Mouse (Mus musculus): ENCODE results near the gene Stab2. TPM values are rescaled to one million over a fixed set of nuclear protein-coding genes. Genes with fewer than 3 reads are reported as not detected.
A peak's percentile ranks its signal among the peaks of the same experiment; 100 is the strongest.

Stab2 gene
- polyA plus RNA-seq, 1 experiment from 2014 or later = 0.53 TPM

DNA sequence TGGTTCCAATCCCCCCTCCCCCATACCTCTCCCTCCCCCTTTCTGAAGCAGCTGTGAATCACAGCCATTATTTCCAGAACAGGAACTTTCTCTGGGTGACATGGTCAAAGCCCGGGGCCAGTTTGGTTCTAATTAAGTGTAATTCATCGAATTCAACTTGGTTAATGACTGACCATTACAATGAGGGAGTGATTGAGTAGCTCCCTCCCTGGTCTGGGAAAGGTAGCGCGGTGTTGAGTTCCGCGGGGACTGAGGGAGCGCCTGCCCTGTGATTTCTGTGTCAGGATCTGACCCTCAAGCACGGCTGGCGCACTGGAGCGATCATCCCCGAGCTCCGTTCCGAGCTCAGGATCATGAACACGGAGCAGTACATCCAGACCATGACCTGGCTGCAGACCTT lies 183.0 kb downstream of the Stab2 start:
- H3K4me3 ChIP-seq = no peak overlapping the region
- H3K9me3 ChIP-seq = no peaks in the 10 kb centered on the region
- peaks cover 76% of the 10 kb centered on the region for H3K36me3 ChIP-seq
- H3K4me1 ChIP-seq = peaks cover 21% of the 10 kb centered on the region
- WGBS = 85% methylated on average over 14 of the region's 14 CpGs
- no peak for ATAC-seq (ENCODE audit: extremely low read depth, insufficient number of reproducible peaks, low FRiP score, low TSS enrichment)
- H3K27ac ChIP-seq (replicated peaks) = no peak overlapping the region
- H3K27me3 ChIP-seq (replicated peaks) = no peaks in the 10 kb centered on the region
- H3K4me2 ChIP-seq = no peak overlapping the region
- no peak overlapping the region for H3K9ac ChIP-seq

- Histone ChIP-seq H3K27ac (replicated peaks) (no peak overlapping the region), H3K9ac (no peak overlapping the region), H3K4me1 (peaks cover 29% of the 10 kb centered on the region), H3K9me3 (no peaks in the 10 kb centered on the region), H3K4me3 (no peak overlapping the region), H3K27me3 (replicated peaks) (no peaks in the 10 kb centered on the region), H3K36me3 (peaks cover 68% of the 10 kb centered on the region), H3K4me2 (no peak overlapping the region)
- WGBS = 80% methylated on average over 6 of the region's 6 CpGs
- no peak for ATAC-seq (ENCODE audit: extremely low read depth, insufficient number of reproducible peaks, low FRiP score, low TSS enrichment)
Observed at GRCm38 (mm10) chr10:86824093-86824492, 183.7 kb downstream of the Stab2 start.

DNA sequence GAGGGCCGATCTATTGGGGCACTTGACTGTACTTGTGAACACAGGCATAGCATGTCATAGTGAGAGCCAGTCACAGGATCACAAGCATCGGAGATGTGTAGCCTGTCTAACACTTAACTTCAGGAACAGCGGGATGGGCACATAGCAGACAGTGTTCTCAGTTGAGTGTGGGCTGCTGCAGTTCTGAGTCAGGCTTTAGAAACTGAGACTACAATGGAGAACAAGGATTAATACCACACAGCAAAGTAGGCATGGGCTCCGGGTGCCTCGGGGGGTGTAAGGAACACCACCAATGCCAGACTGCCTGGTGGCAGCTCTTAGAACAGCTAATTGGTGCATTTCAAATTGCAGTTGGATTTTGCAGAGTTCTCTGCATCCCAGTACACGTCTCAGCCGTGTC lies 186.8 kb downstream of the Stab2 start:
- Histone ChIP-seq H3K4me2 (no peak overlapping the region), H3K9me3 (no peaks in the 10 kb centered on the region), H3K4me1 (peaks cover 33% of the 10 kb centered on the region), H3K36me3 (peaks cover 61% of the 10 kb centered on the region), H3K9ac (no peak overlapping the region), H3K27ac (replicated peaks) (no peak overlapping the region), H3K4me3 (no peak overlapping the region), H3K27me3 (replicated peaks) (no peaks in the 10 kb centered on the region)
- ATAC-seq (ENCODE audit: extremely low read depth, insufficient number of reproducible peaks, low FRiP score, low TSS enrichment) = no peak
- WGBS = 92% methylated on average over 7 of the region's 7 CpGs

DNA sequence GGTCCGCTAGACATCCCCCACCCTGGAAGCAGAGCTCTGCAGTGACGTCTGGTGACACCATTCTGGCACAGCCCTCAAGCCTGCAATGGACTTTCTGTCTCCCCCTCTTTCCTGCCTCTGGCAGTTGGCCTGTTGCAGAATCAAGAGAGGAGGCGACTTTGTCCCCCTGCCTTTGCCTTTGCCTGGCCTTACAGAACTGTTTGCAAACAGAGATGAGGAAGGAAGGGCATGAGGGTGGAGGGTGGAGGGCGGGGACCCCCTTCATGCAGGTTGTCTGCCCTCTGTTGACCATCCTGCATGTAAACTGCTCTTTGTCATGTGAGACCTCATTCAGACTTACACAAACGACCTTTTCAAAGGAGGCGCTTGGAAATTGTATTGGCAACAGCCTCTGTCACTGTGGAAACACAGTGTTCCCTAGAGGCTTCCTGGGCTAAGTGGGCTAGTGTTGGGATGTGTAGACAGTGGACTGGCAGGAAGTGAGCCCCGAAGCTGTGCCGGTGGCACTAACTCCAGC lies 188.1 kb downstream of the Stab2 start:
- 38% methylated on average over 8 of the region's 8 CpGs for WGBS
- Histone ChIP-seq H3K4me2 (0 out of 2 replicates have a peak overlapping the region, but pooled peaks have one; percentile 2), H3K27me3 (replicated peaks) (no peaks in the 10 kb centered on the region), H3K36me3 (peaks cover 56% of the 10 kb centered on the region), H3K27ac (replicated peaks) (peak overlapping the region; percentile 77), H3K4me1 (peaks cover 36% of the 10 kb centered on the region), H3K4me3 (no peak overlapping the region), H3K9ac (0 out of 2 replicates have a peak overlapping the region, but pooled peaks have one; percentile 8), H3K9me3 (no peaks in the 10 kb centered on the region)
- no peak for ATAC-seq (ENCODE audit: extremely low read depth, insufficient number of reproducible peaks, low FRiP score, low TSS enrichment)

DNA sequence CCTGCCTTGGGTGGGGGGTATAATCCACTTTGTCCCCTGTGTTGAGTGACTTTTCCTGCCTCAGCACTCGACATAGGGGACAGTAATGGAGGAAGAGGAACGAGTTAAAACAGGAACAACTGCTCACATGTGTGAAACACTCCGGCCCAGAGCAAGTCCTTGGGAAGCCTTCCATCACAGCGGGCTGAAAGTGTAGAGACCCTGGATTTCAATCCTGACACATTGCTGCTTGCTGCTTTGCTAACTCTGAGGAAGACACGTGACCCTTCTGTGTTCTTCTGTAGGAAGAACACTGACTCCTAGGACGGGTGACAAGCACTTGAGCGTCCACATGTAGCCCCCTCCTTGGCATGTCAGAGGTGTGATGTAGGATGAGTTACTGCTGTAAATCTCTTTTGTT lies 192.7 kb downstream of the Stab2 start:
- no peak for ATAC-seq (ENCODE audit: extremely low read depth, insufficient number of reproducible peaks, low FRiP score, low TSS enrichment)
- Histone ChIP-seq H3K27ac (replicated peaks) (peak overlapping the region; percentile 66; the same call in 1 of the 2 replicates), H3K9me3 (no peaks in the 10 kb centered on the region), H3K4me1 (peaks cover 47% of the 10 kb centered on the region), H3K36me3 (peaks cover 23% of the 10 kb centered on the region), H3K9ac (no peak overlapping the region), H3K27me3 (replicated peaks) (no peaks in the 10 kb centered on the region), H3K4me2 (no peak overlapping the region), H3K4me3 (no peak overlapping the region)
- 71% methylated on average over 7 of the region's 7 CpGs for WGBS

GRCm38 (mm10) chr10:86814292-86815131 lies 193.3 kb downstream of the Stab2 start:
- Histone ChIP-seq H3K4me2 (no peak overlapping the region), H3K9me3 (no peaks in the 10 kb centered on the region), H3K9ac (0 out of 2 replicates have a peak overlapping the region, but pooled peaks have one; percentile 10), H3K36me3 (peaks cover 23% of the 10 kb centered on the region), H3K4me3 (no peak overlapping the region), H3K27me3 (replicated peaks) (no peaks in the 10 kb centered on the region), H3K4me1 (peaks cover 41% of the 10 kb centered on the region), H3K27ac (replicated peaks) (peak overlapping the region; percentile 66)
- 63% methylated on average over 19 of the region's 19 CpGs for WGBS
- no peak for ATAC-seq (ENCODE audit: extremely low read depth, insufficient number of reproducible peaks, low FRiP score, low TSS enrichment)

- Histone ChIP-seq H3K27ac (replicated peaks) (no peak overlapping the region), H3K4me3 (no peak overlapping the region), H3K4me2 (no peak overlapping the region), H3K36me3 (peaks cover 28% of the 10 kb centered on the region), H3K9me3 (no peaks in the 10 kb centered on the region), H3K4me1 (peaks cover 30% of the 10 kb centered on the region), H3K27me3 (replicated peaks) (no peaks in the 10 kb centered on the region), H3K9ac (no peak overlapping the region)
- no peak for ATAC-seq (ENCODE audit: extremely low read depth, insufficient number of reproducible peaks, low FRiP score, low TSS enrichment)
- 89% methylated on average over 5 of the region's 5 CpGs for WGBS
Observed at GRCm38 (mm10) chr10:86810612-86811011, 197.2 kb downstream of the Stab2 start.

GRCm38 (mm10) chr10:86810000-86810399 lies 197.8 kb downstream of the Stab2 start:
- ATAC-seq (ENCODE audit: extremely low read depth, insufficient number of reproducible peaks, low FRiP score, low TSS enrichment) = no peak

GRCm38 (mm10) chr10:86808013-86808758 lies 199.6 kb downstream of the Stab2 start:
- Histone ChIP-seq H3K27ac (replicated peaks) (no peak overlapping the region), H3K4me2 (no peak overlapping the region), H3K9ac (no peak overlapping the region), H3K27me3 (replicated peaks) (no peaks in the 10 kb centered on the region), H3K4me3 (no peak overlapping the region), H3K36me3 (peaks cover 25% of the 10 kb centered on the region), H3K4me1 (peaks cover 14% of the 10 kb centered on the region), H3K9me3 (no peaks in the 10 kb centered on the region)
- no peak for ATAC-seq (ENCODE audit: extremely low read depth, insufficient number of reproducible peaks, low FRiP score, low TSS enrichment)
- 80% methylated on average over 15 of the region's 15 CpGs for WGBS

More at GRCm38 (mm10) chr10:86810000-86810399, 197.8 kb downstream of the Stab2 start:
- Histone ChIP-seq H3K9me3 (no peaks in the 10 kb centered on the region), H3K9ac (no peak overlapping the region), H3K27ac (replicated peaks) (no peak overlapping the region), H3K4me1 (peaks cover 28% of the 10 kb centered on the region), H3K4me2 (no peak overlapping the region), H3K4me3 (no peak overlapping the region), H3K27me3 (replicated peaks) (no peaks in the 10 kb centered on the region), H3K36me3 (peaks cover 25% of the 10 kb centered on the region)
- 83% methylated on average over 9 of the region's 9 CpGs for WGBS

- Histone ChIP-seq H3K4me3 (no peak overlapping the region), H3K36me3 (peaks cover 17% of the 10 kb centered on the region), H3K4me1 (peaks cover 14% of the 10 kb centered on the region), H3K9ac (no peak overlapping the region), H3K27me3 (replicated peaks) (no peaks in the 10 kb centered on the region), H3K9me3 (no peaks in the 10 kb centered on the region), H3K27ac (replicated peaks) (no peak overlapping the region), H3K4me2 (no peak overlapping the region)
- ATAC-seq (ENCODE audit: extremely low read depth, insufficient number of reproducible peaks, low FRiP score, low TSS enrichment) = no peak
- WGBS = 79% methylated on average over 1 of the region's 1 CpGs
Observed at GRCm38 (mm10) chr10:86807362-86807761, 200.5 kb downstream of the Stab2 start.

DNA sequence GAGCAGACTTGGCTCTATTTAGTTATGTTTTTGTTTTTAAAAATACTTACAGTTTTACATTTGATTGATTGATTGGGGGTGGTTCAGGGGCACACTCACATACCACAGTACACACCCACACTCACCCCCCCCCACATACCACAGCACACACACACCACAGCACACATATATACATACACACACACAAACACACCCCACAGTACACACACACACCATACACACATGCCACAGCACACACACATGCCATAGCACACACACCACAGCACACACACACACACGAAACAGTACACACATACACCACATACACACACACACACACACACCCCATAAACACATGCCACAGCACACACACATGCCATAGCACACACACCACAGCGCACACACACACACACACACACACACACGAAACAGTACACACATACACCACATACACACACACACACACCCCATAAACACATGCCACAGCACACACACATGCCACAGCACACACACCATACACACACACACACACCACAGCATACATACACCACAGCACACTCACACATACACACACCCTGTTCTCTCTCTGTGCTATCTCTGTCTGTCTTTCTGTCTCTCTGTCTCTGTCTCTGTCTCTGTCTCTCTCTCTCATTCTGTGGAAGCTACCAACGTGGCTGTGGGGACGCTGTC lies 211.6 kb downstream of the Stab2 start:
- no peaks in the 10 kb centered on the region for H3K36me3 ChIP-seq
- ATAC-seq (ENCODE audit: extremely low read depth, insufficient number of reproducible peaks, low FRiP score, low TSS enrichment) = no peak
- no peak overlapping the region for H3K4me3 ChIP-seq
- 86% methylated on average over 5 of the region's 5 CpGs for WGBS
- no peak overlapping the region for H3K9ac ChIP-seq
- H3K4me2 ChIP-seq = no peak overlapping the region
- no peak overlapping the region; the same call in 1 of the 2 replicates for H3K27ac ChIP-seq (replicated peaks)
- H3K27me3 ChIP-seq (replicated peaks) = no peaks in the 10 kb centered on the region
- peaks cover 42% of the 10 kb centered on the region for H3K4me1 ChIP-seq
- H3K9me3 ChIP-seq = no peaks in the 10 kb centered on the region

Measured in heart, embryonic 13.5 days (tissue).